Mouse (Mus musculus): Measurements from ENCODE around the gene Myo16.

Myo16 gene

GRCm38 (mm10) chr8:10482880-10483279 lies 329.2 kb downstream of the Myo16 start:
- no peak for DNase-seq

- no peak for DNase-seq
These were observed 330.1 kb downstream of the Myo16 start for GRCm38 (mm10) chr8:10483841-10484240.

- DNase-seq: no peak
These were observed 336.2 kb downstream of the Myo16 start for GRCm38 (mm10) chr8:10489738-10490419.

GRCm38 (mm10) chr8:10490420-10490784 lies 336.7 kb downstream of the Myo16 start:
- no peak for DNase-seq

- DNase-seq: no peak
These were observed 337.2 kb downstream of the Myo16 start for GRCm38 (mm10) chr8:10490874-10491273.

GRCm38 (mm10) chr8:10499846-10500245 lies 346.1 kb downstream of the Myo16 start:
- DNase-seq: no peak

GRCm38 (mm10) chr8:10500465-10500864 lies 346.8 kb downstream of the Myo16 start:
- no peak for DNase-seq

- DNase-seq: no peak
These were observed 348.0 kb downstream of the Myo16 start for GRCm38 (mm10) chr8:10501750-10502149.

GRCm38 (mm10) chr8:10512105-10512504 lies 358.4 kb downstream of the Myo16 start:
- no peak for DNase-seq

- no peak for DNase-seq
These were observed 363.7 kb downstream of the Myo16 start for GRCm38 (mm10) chr8:10517381-10517780.

GRCm38 (mm10) chr8:10519276-10519675 lies 365.6 kb downstream of the Myo16 start:
- no peak for DNase-seq

GRCm38 (mm10) chr8:10521463-10521862 lies 367.8 kb downstream of the Myo16 start:
- no peak for DNase-seq

GRCm38 (mm10) chr8:10525686-10526085 lies 372.0 kb downstream of the Myo16 start:
- DNase-seq: no peak

GRCm38 (mm10) chr8:10526616-10527015 lies 372.9 kb downstream of the Myo16 start:
- DNase-seq: no peak

GRCm38 (mm10) chr8:10534619-10535286 lies 381.0 kb downstream of the Myo16 start:
- DNase-seq: peak; percentile 68

GRCm38 (mm10) chr8:10538319-10538718 lies 384.6 kb downstream of the Myo16 start:
- DNase-seq: no peak

GRCm38 (mm10) chr8:10539665-10540064 lies 386.0 kb downstream of the Myo16 start:
- no peak for DNase-seq

- no peak for DNase-seq
These were observed 392.2 kb downstream of the Myo16 start for GRCm38 (mm10) chr8:10545890-10546289.

- DNase-seq: no peak
These were observed 392.8 kb downstream of the Myo16 start for GRCm38 (mm10) chr8:10546519-10546918.

- no peak for DNase-seq
These were observed 394.4 kb downstream of the Myo16 start for GRCm38 (mm10) chr8:10548003-10548584.

- no peak for DNase-seq
These were observed 395.7 kb downstream of the Myo16 start for GRCm38 (mm10) chr8:10549434-10549833.

- no peak for DNase-seq
These were observed 404.2 kb downstream of the Myo16 start for GRCm38 (mm10) chr8:10557961-10558360.

- no peak for DNase-seq
These were observed 405.8 kb downstream of the Myo16 start for GRCm38 (mm10) chr8:10559479-10559878.

- no peak for DNase-seq
These were observed 407.9 kb downstream of the Myo16 start for GRCm38 (mm10) chr8:10561616-10562015.

All from right cerebral cortex, postnatal 25 days (tissue).